Mouse (Mus musculus) heart, postnatal 14 days (tissue): ENCODE results near the gene Dph6. TPM values are rescaled to one million over a fixed set of nuclear protein-coding genes. Genes with fewer than 3 reads are reported as not detected.

Experiments used
- DNase-seq, 2 experiments: peaks; one replicate each; pipeline ENCODE4 v3.0.0; 2021 to 2022
- intact Hi-C: fragments of 180-260 bp; cut with DNase I; formaldehyde crosslinking; loops from one replicate; pipeline ENCODE4 v1.15.1; 2025
- total RNA-seq, 2 experiments: library from RNA; stranded (reverse); gene quantifications; 2 replicates each; pipeline ENCODE4 v1.2.3; 2021

Dph6 gene
- total RNA-seq, 2 experiments from 2014 or later, result 8.4 to 8.5 TPM

DNA sequence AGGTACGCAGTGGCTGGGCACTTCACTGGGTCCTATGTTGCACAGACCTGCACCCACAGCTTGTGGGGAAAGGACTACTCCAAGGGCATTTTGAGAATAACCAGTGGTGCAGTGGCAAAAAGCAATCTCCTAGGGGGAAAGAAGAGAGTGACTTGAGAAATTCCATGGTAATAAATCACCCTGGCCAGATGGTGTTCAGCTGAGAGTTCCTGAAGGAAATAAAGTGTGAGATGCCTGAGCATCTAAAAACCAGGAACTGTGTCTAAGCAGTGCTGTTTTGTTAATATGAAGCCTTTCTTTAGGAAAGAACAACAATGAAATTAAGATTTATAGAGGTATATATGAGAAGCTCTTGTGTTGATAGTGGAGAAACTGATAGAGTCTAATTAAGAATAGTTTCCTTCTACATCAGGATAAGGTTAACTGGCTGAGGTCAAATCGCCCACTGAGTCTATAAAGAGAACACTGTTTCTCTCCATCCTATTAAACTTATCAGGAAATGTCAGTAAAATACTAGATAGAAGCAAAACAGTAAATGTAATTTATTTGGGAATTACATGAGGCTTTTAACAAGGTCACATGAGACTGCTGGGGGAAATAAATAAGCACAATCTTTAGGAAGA, 111.7 kb downstream of the Dph6 start:
- intact Hi-C loops, result no loop called here
- no peak for DNase-seq

DNA sequence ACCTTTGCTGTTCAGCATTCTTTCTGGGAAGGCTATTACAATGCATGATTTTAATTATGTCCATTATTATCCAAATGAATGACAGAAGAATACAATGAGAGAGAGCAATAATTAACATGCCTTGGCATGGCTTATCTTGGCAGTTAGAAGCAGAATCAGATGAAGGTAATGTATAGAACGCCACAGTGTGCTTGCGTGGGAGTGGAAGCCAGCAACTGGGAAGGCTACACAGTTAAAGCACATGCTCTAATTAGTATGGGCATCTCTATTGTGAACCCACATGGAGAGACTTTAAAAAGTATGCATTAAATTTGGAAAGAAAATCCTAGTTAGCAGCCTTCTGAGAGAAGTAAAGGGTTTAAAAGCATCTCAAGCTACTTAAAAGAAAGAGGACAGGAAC, 112.4 kb downstream of the Dph6 start:
- no peak for DNase-seq
- intact Hi-C loops, result no loop called here

DNA sequence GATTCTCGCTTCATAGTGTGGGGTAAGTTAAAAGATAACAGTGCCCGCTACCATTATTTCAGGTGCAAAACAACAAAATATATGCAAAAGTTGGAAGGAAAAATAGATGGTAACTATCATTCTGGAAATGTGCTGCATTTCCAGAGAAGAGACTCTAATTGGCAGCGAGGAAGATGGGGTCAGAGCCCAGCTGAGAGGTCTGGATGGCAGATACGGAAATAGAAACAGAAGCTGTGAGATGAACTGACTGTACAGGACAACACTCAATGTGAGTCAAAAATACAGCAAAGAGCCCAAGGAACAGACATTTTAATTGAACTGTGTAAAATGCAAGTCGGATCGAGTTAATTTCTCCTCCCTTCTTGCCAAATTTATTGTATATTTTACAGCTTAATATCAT, 114.3 kb downstream of the Dph6 start:
- intact Hi-C loops, result no loop called here

DNA sequence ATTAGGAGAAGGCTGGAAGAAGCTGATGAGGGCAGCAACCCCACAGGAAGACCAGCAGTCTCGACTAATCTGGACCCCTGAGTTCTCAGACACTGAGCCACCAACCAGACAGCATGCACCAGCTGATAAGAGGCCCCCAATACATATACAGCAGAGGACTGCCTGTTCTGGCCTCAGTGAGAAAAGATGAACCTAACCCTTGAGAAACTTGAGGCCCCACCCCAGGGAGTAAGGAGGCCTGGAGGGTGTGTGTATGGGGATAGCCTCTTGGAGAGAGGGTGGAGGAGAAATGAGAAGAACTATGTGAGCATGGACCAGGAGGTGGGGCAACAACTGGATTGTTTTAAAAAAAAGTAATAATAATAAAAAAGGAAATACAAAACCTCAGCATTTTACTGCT, 118.7 kb downstream of the Dph6 start:
- intact Hi-C loops, result no loop called here
- DNase-seq, result no peak

More for the DNA sequence above, 114.3 kb downstream of the Dph6 start:
- no peak for DNase-seq

DNA sequence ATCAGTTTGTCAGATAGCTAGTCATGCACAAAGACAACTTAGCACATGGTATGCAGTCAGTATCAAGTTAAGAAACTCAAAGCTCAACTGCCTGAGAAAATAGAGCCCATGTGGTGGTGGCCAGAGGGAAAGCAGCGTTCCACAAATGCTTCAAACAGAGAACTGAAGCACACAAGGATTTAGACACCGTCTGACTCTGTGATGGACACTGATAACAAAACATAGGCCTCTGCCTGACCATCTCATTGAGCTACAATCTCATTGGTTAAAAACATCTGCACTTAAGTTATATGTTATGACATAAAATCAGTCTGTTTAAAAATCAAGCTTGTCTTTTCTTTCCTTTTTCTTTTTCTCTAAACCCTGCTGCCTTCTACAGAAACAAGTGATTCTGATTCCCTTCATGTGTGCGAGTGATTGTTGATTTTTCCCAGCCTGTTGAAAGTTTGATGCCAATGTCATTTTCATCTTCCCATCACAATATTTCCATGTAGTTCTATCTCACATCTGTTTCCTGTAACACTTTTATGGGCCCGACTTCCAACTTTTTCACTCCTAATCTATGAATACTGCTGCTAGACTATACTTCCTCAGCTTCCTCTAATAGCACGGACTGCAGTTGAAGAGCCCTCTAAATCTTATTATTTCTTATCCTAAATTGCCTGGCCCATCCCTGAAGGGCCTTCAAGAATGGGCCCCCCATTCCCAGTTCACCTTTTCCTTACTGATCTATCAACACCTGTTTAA, 123.6 kb downstream of the Dph6 start:
- intact Hi-C loops, result no loop called here
- no peak for DNase-seq

DNA sequence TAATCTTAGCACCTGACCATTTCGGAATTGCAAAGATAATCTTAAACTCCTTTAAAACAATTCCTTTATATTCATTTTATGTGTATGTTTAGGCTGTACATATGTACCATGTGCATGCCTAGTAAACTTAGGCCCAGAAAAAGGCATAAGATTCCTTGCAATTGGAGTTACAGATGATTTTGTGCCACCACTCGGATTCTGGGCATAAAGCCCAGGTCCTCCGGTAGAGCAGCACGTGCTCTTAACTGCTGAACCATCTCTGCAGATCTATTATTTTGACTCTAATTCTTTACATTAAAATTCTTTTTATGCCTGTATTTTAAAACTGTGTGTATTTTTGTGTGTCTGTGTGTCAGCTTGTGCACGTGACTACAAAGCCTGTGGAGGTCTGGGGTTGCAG, 134.3 kb downstream of the Dph6 start:
- DNase-seq, result no peak
- intact Hi-C loops, result no loop called here

DNA sequence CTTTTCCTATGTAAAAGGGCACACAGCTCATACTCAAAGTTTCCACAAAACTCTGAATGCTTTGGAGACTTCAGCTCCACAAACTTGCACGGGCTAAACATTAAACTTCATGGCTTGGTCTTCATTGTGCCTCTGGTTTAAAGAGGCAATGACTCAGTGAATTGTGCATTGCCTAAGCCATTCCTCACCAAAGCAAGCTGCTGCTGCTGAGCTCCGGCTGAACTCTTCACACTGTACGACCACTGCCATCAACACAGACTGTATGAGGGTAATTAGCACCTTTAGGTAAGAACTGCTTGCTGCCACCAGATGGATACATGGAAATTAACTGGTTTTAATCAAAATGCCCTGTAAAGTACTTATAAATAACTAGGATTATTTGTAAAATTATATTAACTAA, 134.9 kb downstream of the Dph6 start:
- DNase-seq, result no peak
- intact Hi-C loops, result no loop called here

DNA sequence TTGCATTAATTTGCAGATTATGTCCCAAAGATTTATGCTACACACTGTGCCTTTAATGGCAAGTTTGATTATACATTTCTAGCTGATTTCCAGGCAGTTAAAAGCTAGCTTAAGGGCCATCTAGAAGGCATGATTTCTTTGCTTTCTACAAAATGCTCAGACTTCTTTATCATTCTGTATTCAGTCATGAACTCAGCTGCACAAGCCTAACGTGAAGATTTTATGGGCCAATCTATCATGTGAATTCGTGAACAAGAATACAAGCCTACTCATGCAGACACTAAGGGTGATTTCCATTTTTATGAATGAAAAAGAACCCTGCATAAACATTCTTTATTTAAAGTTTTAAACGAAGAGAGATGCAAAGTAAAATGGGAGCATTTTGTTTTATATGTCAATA, 162.4 kb downstream of the Dph6 start:
- intact Hi-C loops, result no loop called here
- no peak for DNase-seq

DNA sequence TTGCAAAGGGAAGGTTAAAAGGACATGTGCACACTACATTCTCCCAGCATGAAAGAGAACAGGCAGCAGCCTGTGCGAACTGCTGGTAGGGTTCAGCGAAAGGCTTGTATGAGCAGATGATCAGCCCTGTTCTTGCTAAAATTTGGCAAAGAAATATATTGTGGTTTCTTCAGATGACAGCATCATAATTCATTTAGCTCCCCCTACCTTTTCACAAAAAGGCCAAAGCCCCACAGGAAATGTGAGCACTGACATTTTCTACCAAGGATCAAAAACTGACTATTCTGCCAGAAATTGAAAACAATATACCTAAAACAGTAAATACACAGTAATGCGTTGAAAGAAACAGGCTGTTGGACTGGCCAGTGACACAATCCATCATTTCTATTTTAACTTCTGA, 162.9 kb downstream of the Dph6 start:
- intact Hi-C loops, result no loop called here
- no peak for DNase-seq

DNA sequence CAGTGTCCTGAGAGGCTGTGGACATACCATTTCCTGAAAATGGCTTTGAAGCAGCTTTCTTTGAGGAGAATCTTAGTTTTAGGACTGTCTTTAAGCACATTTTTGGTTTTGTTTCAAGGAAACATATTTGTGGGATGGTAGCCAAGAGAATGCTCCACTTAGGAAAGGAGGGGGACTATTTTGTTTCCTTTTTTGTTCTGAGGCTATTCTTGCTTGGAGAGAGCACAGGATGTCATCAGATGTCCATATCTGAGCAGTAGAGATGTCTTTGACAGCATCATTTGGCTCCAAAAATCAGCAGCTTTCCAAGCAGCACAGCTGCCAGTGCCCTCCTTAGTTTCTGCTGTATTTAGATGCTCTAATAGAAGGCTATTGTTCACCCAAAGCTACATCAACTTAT, 167.8 kb downstream of the Dph6 start:
- intact Hi-C loops, result no loop called here
- no peak for DNase-seq
